Mouse (Mus musculus): ENCODE data around the gene Tgfa.

DNA sequence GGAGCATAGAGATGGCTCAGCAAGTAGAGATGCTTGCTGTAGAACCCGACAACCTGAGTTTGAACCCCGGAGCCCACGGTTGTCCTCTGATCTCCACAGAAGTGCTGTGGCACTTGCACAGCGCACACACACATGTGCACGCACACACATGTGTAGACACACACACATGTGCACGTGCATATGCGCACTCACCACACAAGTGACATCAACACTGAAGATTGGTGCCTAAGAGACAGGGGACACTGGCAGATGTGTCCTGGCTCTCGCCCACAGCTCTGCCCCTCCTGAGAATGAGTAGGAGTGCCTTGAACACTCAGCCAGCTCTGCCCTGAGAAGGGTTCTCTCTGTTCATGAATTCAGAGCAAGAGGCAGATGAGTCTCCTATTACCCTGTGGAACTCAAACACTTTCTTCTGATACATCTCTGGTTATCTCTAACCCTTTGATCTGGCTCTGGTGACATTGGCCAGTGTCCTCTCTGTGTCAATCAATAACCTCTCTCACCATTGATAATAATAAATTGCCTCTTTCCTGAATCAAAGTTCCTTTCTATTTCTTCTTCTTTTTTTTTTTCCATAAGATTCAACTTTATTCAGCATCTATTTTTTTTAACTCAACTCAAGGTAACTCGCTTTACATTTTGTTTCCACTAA, 17.6 kb upstream of the Tgfa start:
- TF ChIP-seq CTCF (IDR thresholded peaks at IDR 0.05) = no peak
- TF ChIP-seq POLR2A (IDR thresholded peaks at IDR 0.05; ENCODE audit: insufficient read depth, low read depth, low read length) = no peak
